In the genomic region with DNA sequence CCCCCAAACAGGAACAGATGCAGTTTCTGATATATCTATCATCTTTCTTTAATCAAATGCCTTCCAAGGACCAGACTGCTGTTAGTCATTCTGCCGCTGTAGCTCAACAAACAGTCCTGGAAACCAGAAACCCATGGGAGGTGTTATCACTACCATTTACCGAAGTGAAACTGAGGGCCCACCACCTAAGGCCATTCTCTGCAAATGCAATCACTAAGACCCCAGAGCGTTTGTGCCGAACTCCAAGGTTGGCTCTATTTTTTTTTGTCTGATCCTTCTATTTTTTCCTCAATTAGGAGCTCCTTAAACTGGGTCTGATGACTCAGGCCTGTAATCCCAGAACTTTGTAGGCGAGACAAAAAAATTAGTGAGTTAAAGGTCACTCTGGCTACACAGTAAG, we compare ENCODE assay signal across 22 mouse cellular contexts.
DNase-seq lines count a peak whose midpoint lies in the region; ATAC-seq and TF ChIP-seq lines count a peak whose summit lies in the region.
"Had no signal": no experiment of that assay in that cellular context is flagged by ENCODE, and none has a peak within 500 bp of the region (broad histone marks: within the 10 kb centered on the region; RNA-seq: fewer than 3 reads in every experiment).

No protein-coding gene starts in this region.

- peaks cover 25% of the 10 kb centered on the region for H3K36me3 ChIP-seq in forebrain, embryonic 14.5 days (ENCODE audit: control insufficient read depth, insufficient read depth, low read length)
- H3K36me3 ChIP-seq: intestine, embryonic 15.5 days had no signal

- ATAC-seq in forebrain, embryonic 14.5 days: no peak
- ATAC-seq: forebrain, embryonic 16.5 days; intestine, embryonic 15.5 days had no signal

- WGBS in forebrain, embryonic 14.5 days: 85% methylated on average over 5 of the region's 5 CpGs

- no peak overlapping the region for H3K4me2 ChIP-seq in forebrain, embryonic 14.5 days (ENCODE audit: low read length)
- H3K4me2 ChIP-seq: embryonic facial prominence, embryonic 12.5 days; hindbrain, embryonic 13.5 days; intestine, embryonic 15.5 days had no signal

- H3K9me3 ChIP-seq in forebrain, embryonic 14.5 days (replicated peaks; ENCODE audit: control insufficient read depth, low read length): no peaks in the 10 kb centered on the region
- H3K9me3 ChIP-seq: embryonic facial prominence, embryonic 12.5 days; heart, embryonic 10.5 days; hindbrain, embryonic 13.5 days; intestine, embryonic 15.5 days had no signal

- H3K4me3 ChIP-seq in gastrocnemius, adult 2 months: no peak overlapping the region
- H3K4me3 ChIP-seq in layer of hippocampus, adult 2 months: no peak overlapping the region
- no peak overlapping the region for H3K4me3 ChIP-seq in forebrain, embryonic 14.5 days (ENCODE audit: low read depth, low read length)
- H3K4me3 ChIP-seq: embryonic facial prominence, embryonic 12.5 days; erythroblast, embryonic 14.5 days; heart, embryonic 10.5 days; hindbrain, embryonic 13.5 days; intestine, embryonic 15.5 days had no signal

- H3K27me3 ChIP-seq in forebrain, embryonic 14.5 days (replicated peaks; ENCODE audit: control insufficient read depth, insufficient read depth, low read length): no peaks in the 10 kb centered on the region
- H3K27me3 ChIP-seq: embryonic facial prominence, embryonic 12.5 days; hindbrain, embryonic 13.5 days; intestine, embryonic 15.5 days had no signal

- intact Hi-C loops in gastrocnemius, adult 2 months (cut with DNase I): loop anchor here (5.0 kb wide), 1 partner anchor 83 kb away; no protein-coding TSS in a partner anchor
- intact Hi-C loops in gastrocnemius, postnatal 14 days (cut with DNase I; ENCODE audit: low total_unique reads): no loop called here

- no peak for DNase-seq in gastrocnemius, adult 2 months
- no peak for DNase-seq in gastrocnemius, postnatal 14 days
- no peak for DNase-seq in layer of hippocampus, adult 2 months (ENCODE audit: low spot score in 2 of 2)
- DNase-seq in layer of hippocampus, adult 9-10 months (ENCODE audit: low spot score): no peak
- peak; percentile 41 for DNase-seq in brain, adult 2 months (ENCODE audit: low read depth, low spot score)
- DNase-seq in fibroblast of lung, adult 2 months (ENCODE audit: low read depth): peak; percentile 57
- no peak for DNase-seq in forebrain, embryonic 14.5 days (ENCODE audit: low spot score)
- DNase-seq: adrenal gland, postnatal 10 days; cerebellum, adult 11 months; cerebellum, adult 8-10 months; cerebellum, postnatal 14 days; embryo, embryonic 11 days; gastrocnemius, postnatal 25 days; heart, postnatal 10 days; heart, postnatal 4 days; kidney, adult 18-20 months had no signal

- no peak for TF ChIP-seq CTCF in gastrocnemius, adult 2 months (IDR thresholded peaks at IDR 0.05)
- no peak for TF ChIP-seq CTCF in layer of hippocampus, adult 2 months (conservative IDR thresholded peaks at IDR 0.05)

- H3K4me1 ChIP-seq in forebrain, embryonic 14.5 days (ENCODE audit: control insufficient read depth, insufficient read depth, low read length): no peaks in the 10 kb centered on the region; the same call in 1 of the 2 replicates
- H3K4me1 ChIP-seq: embryonic facial prominence, embryonic 12.5 days; intestine, embryonic 15.5 days had no signal

- peak overlapping the region; percentile 68 for H3K27ac ChIP-seq in gastrocnemius, adult 2 months
- H3K27ac ChIP-seq in layer of hippocampus, adult 2 months: 0 out of 2 replicates have a peak overlapping the region, but pooled peaks have one; percentile 28
- no peak overlapping the region for H3K27ac ChIP-seq in forebrain, embryonic 14.5 days (ENCODE audit: low read depth, low read length)
- H3K27ac ChIP-seq: embryonic facial prominence, embryonic 12.5 days; heart, embryonic 10.5 days; intestine, embryonic 15.5 days had no signal

- H3K9ac ChIP-seq in forebrain, embryonic 14.5 days (ENCODE audit: low read length): no peak overlapping the region
- H3K9ac ChIP-seq: embryonic facial prominence, embryonic 12.5 days; hindbrain, embryonic 13.5 days; intestine, embryonic 15.5 days had no signal

Comparison
In these comparisons a context has a peak if more than half of its experiments do, and no peak if none do; other contexts are left out.
1. DNase-seq: peak in brain, adult 2 months (single experiment) and fibroblast of lung, adult 2 months (single experiment); none in gastrocnemius, adult 2 months (single experiment), gastrocnemius, postnatal 14 days (single experiment), layer of hippocampus, adult 2 months (0 of 2), layer of hippocampus, adult 9-10 months (single experiment) and forebrain, embryonic 14.5 days (single experiment).